Mouse (Mus musculus): ENCODE measurements around the gene Hdhd3.
A peak's percentile ranks its signal among the peaks of the same experiment; 100 is the strongest.

Hdhd3 gene

DNA sequence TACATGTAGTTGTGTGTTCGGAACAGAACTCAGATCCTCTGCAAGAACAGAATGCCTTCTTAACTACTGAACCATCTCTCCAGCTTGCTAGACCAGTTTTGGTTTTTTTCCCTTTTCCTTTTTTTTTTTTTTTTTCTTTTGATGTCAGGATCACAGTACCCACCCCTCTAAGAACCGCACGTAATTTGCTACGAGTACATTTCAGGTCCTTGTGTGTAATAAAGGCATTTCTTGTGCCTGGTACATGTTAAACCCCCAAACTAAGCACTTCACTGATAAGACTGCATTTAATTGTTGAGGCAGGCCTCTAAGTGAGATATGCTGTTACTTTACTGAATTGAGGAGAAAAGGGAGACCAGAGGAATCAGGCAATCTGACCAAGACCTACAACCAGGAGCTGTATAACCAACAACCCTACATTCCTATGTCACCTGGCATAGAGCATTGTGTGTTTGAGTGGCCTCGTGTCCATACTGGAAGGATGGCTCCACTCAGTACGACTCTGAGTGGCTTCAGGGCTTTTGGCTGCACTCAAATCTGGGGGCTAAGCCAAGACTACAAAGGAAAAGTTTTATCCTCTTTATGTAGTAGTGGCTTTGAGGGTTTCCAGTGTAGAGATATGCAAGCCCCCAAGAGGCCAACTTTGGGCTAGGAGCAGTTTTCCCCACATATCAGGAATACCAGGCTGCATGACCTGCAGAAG lies 25.6 kb downstream of the Hdhd3 start:
- DNase-seq (ENCODE audit: extremely low spot score), result no peak

DNA sequence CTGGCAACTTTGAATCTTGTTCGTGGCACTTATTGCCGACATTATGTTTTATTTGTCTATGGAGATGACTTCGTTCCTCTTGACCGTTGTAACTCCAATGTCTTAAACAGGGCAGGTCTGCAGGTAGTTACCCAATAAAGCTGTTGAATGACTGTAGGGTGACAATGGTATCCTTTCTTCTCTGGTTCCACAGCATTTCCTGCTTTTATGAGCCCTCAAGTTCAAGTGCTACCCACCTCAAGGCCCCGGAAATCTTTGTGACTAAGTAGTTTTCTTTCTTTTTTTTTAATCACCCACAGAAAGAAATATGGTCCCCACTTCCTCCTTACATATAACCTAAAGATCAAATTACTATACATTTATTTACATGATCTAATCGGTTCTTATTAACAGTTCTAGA lies 27.5 kb downstream of the Hdhd3 start:
- no peak for DNase-seq (ENCODE audit: extremely low spot score)

- no peak for DNase-seq (ENCODE audit: extremely low spot score)
Observed at GRCm38 (mm10) chr4:62475131-62475530, 28.1 kb downstream of the Hdhd3 start.

DNA sequence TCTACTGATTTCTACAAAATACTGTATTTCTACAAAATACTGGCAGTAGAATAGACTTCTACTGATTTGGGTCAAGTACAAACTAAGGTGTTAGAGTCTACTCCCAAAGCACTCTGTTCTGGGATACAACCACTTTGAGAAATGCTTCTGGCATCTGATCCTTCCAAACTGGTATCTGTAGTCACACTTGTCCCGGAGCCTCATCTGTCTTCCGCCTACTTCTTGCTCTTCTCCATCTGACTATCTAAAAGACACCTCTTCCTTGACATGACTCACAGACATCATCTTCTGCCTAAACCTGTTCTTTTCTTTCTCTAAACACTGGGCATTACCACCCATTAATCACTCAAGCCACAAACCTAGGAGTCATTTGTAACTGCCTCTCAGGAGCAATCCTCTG lies 31.2 kb downstream of the Hdhd3 start:
- DNase-seq (ENCODE audit: extremely low spot score), result no peak

DNA sequence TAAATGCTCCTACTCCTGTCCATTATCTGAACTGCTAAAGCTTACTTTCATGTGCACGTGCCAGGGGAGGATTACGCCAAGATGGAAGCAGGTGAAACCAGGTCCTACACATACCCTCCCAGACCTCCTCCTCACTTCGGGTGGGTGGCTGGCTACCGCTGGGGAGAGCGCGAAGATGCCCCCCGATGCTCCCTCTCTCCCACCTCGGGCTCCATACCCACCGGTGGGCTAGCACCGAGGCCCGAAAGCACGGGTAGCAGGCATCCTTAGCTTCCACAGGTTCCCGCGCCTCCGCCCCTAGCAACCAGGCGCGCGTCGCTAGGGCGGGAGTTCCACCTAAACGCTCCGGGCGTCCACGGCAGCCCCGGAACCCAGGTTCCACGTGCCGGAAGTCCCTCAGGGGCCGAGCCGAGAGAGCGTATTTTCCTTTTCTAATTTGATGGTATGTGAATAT lies 32.6 kb downstream of the Hdhd3 start, which contains the start of gene Wdr31:
Wdr31 (minus strand) TSS at position 299 of the 454 bp plus-strand sequence.
- peak; percentile 84 for DNase-seq (ENCODE audit: extremely low spot score)

GRCm38 (mm10) chr4:62468158-62468557 lies 35.1 kb downstream of the Hdhd3 start:
- no peak for DNase-seq (ENCODE audit: extremely low spot score)

GRCm38 (mm10) chr4:62463124-62463523 lies 40.1 kb downstream of the Hdhd3 start:
- DNase-seq (ENCODE audit: extremely low spot score), result no peak

- no peak for DNase-seq (ENCODE audit: extremely low spot score)
Observed at GRCm38 (mm10) chr4:62460348-62460747, 42.9 kb downstream of the Hdhd3 start.

GRCm38 (mm10) chr4:62459081-62459480 lies 44.2 kb downstream of the Hdhd3 start:
- DNase-seq (ENCODE audit: extremely low spot score), result no peak

GRCm38 (mm10) chr4:62454995-62455394 lies 48.3 kb downstream of the Hdhd3 start:
- DNase-seq (ENCODE audit: extremely low spot score), result peak; percentile 20
